Mouse (Mus musculus): ENCODE measurements around the gene Gm4187. TPM values are rescaled to one million over a fixed set of nuclear protein-coding genes. Genes with fewer than 3 reads are reported as not detected.
"Not testable (repeated sequence)": the region's sequence is repeated elsewhere in the genome, so short reads cannot be mapped to it uniquely, and the experiment has no call there.

Gm4187 gene
- polyA plus RNA-seq (2014; fragmentation: Nextera tagmentation; extraction: Ambion mirVana), result not detected in 2 replicates

- not testable (repeated sequence) for ATAC-seq (ENCODE audit: low FRiP score); H3K4me3 ChIP-seq (ENCODE audit: low read depth, low read length); H3K9ac ChIP-seq (ENCODE audit: low read depth, low read length); H3K4me2 ChIP-seq (replicated peaks; ENCODE audit: low read depth, low read length); H3K4me1 ChIP-seq (replicated peaks; ENCODE audit: control insufficient read depth, insufficient read depth, low read length); H3K9me3 ChIP-seq (ENCODE audit: control insufficient read depth, low read length); H3K27ac ChIP-seq (ENCODE audit: low read depth, low read length); H3K36me3 ChIP-seq (ENCODE audit: control insufficient read depth, insufficient read depth, low read length); DNase-seq (ENCODE audit: low spot score); H3K27me3 ChIP-seq (ENCODE audit: control insufficient read depth, insufficient read depth, low read length)
- WGBS, result no CpG with 5 or more reads among the region's 2 CpGs
Observed at GRCm38 (mm10) chr7:22329617-22330016, at the start of gene Gm4187. Gm4187 (minus strand) TSS chr7:22329717.

GRCm38 (mm10) chr7:22370939-22371338, 41.4 kb upstream of the Gm4187 start, which contains the start of gene Gm8660:
Gm8660 (minus strand) TSS chr7:22371039.
- not testable (repeated sequence) for H3K4me1 ChIP-seq (replicated peaks; ENCODE audit: control insufficient read depth, insufficient read depth, low read length); DNase-seq (ENCODE audit: low spot score); H3K36me3 ChIP-seq (ENCODE audit: control insufficient read depth, insufficient read depth, low read length); H3K9ac ChIP-seq (ENCODE audit: low read depth, low read length); H3K4me2 ChIP-seq (replicated peaks; ENCODE audit: low read depth, low read length); ATAC-seq (ENCODE audit: low FRiP score); H3K9me3 ChIP-seq (ENCODE audit: control insufficient read depth, low read length); H3K4me3 ChIP-seq (ENCODE audit: low read depth, low read length); H3K27me3 ChIP-seq (ENCODE audit: control insufficient read depth, insufficient read depth, low read length); H3K27ac ChIP-seq (ENCODE audit: low read depth, low read length)
- WGBS, result no CpG with 5 or more reads among the region's 1 CpGs

Other genes with a start within 250 kb of the Gm4187 start
- gene Gm16451, start 211.5 kb downstream of the Gm4187 start, polyA plus RNA-seq (2014; fragmentation: Nextera tagmentation; extraction: Ambion mirVana), result not detected in 2 replicates
- not detected in 2 replicates for gene Gm10666, start 195.0 kb downstream of the Gm4187 start, polyA plus RNA-seq (2014; fragmentation: Nextera tagmentation; extraction: Ambion mirVana)
- gene Vmn1r142, start 165.7 kb downstream of the Gm4187 start, polyA plus RNA-seq (2014; fragmentation: Nextera tagmentation; extraction: Ambion mirVana), result not detected in 2 replicates
- not detected in 2 replicates for gene Vmn1r143, start 140.3 kb downstream of the Gm4187 start, polyA plus RNA-seq (2014; fragmentation: Nextera tagmentation; extraction: Ambion mirVana)
- gene Gm8653, start 128.5 kb downstream of the Gm4187 start, polyA plus RNA-seq (2014; fragmentation: Nextera tagmentation; extraction: Ambion mirVana), result not detected in 2 replicates
- gene Gm8453, start 100.2 kb downstream of the Gm4187 start, polyA plus RNA-seq (2014; fragmentation: Nextera tagmentation; extraction: Ambion mirVana), result not detected in 2 replicates
- not detected in 2 replicates for gene Gm8660, start 41.3 kb upstream of the Gm4187 start, polyA plus RNA-seq (2014; fragmentation: Nextera tagmentation; extraction: Ambion mirVana)
- gene Vmn1r148, start 83.9 kb upstream of the Gm4187 start, polyA plus RNA-seq (2014; fragmentation: Nextera tagmentation; extraction: Ambion mirVana), result not detected in 2 replicates
- not detected in 2 replicates for gene Vmn1r149, start 108.5 kb upstream of the Gm4187 start, polyA plus RNA-seq (2014; fragmentation: Nextera tagmentation; extraction: Ambion mirVana)
- not detected in 2 replicates for gene Gm10665, start 134.4 kb upstream of the Gm4187 start, polyA plus RNA-seq (2014; fragmentation: Nextera tagmentation; extraction: Ambion mirVana)
- not detected in 2 replicates for gene Vmn1r151, start 170.0 kb upstream of the Gm4187 start, polyA plus RNA-seq (2014; fragmentation: Nextera tagmentation; extraction: Ambion mirVana)
- gene Vmn1r152, start 193.2 kb upstream of the Gm4187 start, polyA plus RNA-seq (2014; fragmentation: Nextera tagmentation; extraction: Ambion mirVana), result not detected in 2 replicates
- gene Gm8677, start 205.2 kb upstream of the Gm4187 start, polyA plus RNA-seq (2014; fragmentation: Nextera tagmentation; extraction: Ambion mirVana), result not detected in 2 replicates
- gene Gm4201, start 235.6 kb upstream of the Gm4187 start, polyA plus RNA-seq (2014; fragmentation: Nextera tagmentation; extraction: Ambion mirVana), result not detected in 2 replicates